Mouse (Mus musculus) large intestine, adult 2 months (tissue): ENCODE results near the gene Gstz1. TPM values are rescaled to one million over a fixed set of nuclear protein-coding genes. Genes with fewer than 3 reads are reported as not detected.

Experiments
- polyA plus RNA-seq: library from polyadenylated mRNA; depleted of rRNA; stranded (reverse); fragments of >200 nt; gene quantifications from 2 replicates; pipeline ENCODE4 v1.2.3, GENCODE M21; 2012; rRNA removed

Gstz1 gene
- polyA plus RNA-seq, 1 experiment = 47.6 TPM

Other genes starting within 250 kb of the Gstz1 start
- gene Cipc, start 200.1 kb upstream of the Gstz1 start, polyA plus RNA-seq = 16.5 and 24.2 TPM in 2 replicates
- not detected in 2 replicates for gene Zdhhc22, start 156.7 kb upstream of the Gstz1 start, polyA plus RNA-seq
- 0.22 and 0.27 TPM in 2 replicates for gene Tmem63c, start 125.8 kb upstream of the Gstz1 start, polyA plus RNA-seq
- 1.6 and 1.8 TPM in 2 replicates for gene Ngb, start 44.6 kb upstream of the Gstz1 start, polyA plus RNA-seq
- 6.5 and 8.7 TPM in 2 replicates for gene Pomt2, start 803 bp downstream of the Gstz1 start, polyA plus RNA-seq
- gene Samd15, start 52.6 kb downstream of the Gstz1 start, polyA plus RNA-seq = 0.07 TPM in 1 of 2 replicates, not detected in the other
- 1.3 and 2.3 TPM in 2 replicates for gene Tmed8, start 53.3 kb downstream of the Gstz1 start, polyA plus RNA-seq
- 0.16 and 0.55 TPM in 2 replicates for gene Noxred1, start 91.6 kb downstream of the Gstz1 start, polyA plus RNA-seq
- 33.4 and 38.6 TPM in 2 replicates for gene Vipas39, start 119.1 kb downstream of the Gstz1 start, polyA plus RNA-seq
- gene Ahsa1, start 119.3 kb downstream of the Gstz1 start, polyA plus RNA-seq = 55.9 and 60.9 TPM in 2 replicates
- 0.25 and 0.32 TPM in 2 replicates for gene Ism2, start 152.5 kb downstream of the Gstz1 start, polyA plus RNA-seq
- 39.2 and 49.1 TPM in 2 replicates for gene Sptlc2, start 241.2 kb downstream of the Gstz1 start, polyA plus RNA-seq